8 mouse cellular contexts compared by ENCODE assay signal in the genomic region with DNA sequence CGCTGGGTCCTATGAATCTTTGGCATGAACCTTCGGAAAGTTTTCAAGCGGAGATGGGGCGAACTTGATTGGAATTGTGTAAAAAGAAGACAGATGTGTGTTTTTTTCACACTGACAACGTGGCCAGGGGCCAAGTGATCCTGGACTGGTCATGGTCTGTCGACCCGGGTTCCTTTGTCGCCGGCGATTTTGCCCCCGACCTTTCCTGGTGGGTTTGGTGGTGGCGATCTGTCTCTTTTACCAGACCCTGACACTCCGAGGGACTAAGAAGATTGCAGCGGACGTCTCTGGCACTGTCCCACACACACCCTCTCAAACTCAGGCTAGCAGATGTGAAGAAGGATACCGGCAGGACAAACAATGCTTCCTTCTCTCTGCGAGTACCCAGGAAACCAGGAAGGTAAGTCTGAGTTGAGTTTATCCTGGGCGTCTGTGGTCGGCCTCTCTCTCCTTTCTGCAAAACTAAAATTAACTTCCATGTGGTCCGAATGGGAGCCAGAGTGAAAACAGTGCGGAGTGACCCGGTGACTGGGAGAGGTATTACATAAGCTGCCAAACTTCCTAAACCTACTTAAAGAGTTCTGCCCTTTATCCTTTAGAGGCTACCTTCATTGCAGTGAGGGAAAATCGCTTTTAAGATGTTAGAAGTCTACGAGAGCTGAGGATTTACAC. TPM values are rescaled to one million over a fixed set of nuclear protein-coding genes. Genes with fewer than 3 reads are reported as not detected.
DNase-seq lines count a peak whose midpoint lies in the region; ATAC-seq and TF ChIP-seq lines count a peak whose summit lies in the region.

No protein-coding gene starts in this region.

- TF ChIP-seq CTCF in cortical plate, adult 2 months (IDR thresholded peaks at IDR 0.05; ENCODE audit: extremely low read depth, insufficient read depth, low read length): no peak
- TF ChIP-seq CTCF in heart, adult 2 months (IDR thresholded peaks at IDR 0.05): no peak
- no peak for TF ChIP-seq CTCF in kidney, adult 2 months (conservative IDR thresholded peaks at IDR 0.05; ENCODE audit: insufficient read depth, insufficient read length, low read depth, low read length)

- no peaks in the 10 kb centered on the region for H3K9me3 ChIP-seq in stomach, embryonic 15.5 days

- no peak overlapping the region for H3K27ac ChIP-seq in cortical plate, adult 2 months (ENCODE audit: insufficient read depth, low read length)
- peak overlapping the region; percentile 92 for H3K27ac ChIP-seq in heart, adult 2 months
- H3K27ac ChIP-seq in kidney, adult 2 months (ENCODE audit: insufficient read depth, low read depth, low read length): peak overlapping the region; percentile 65
- peak overlapping the region; percentile 80; the same call in 1 of the 2 replicates for H3K27ac ChIP-seq in stomach, embryonic 15.5 days

- no peaks in the 10 kb centered on the region for H3K27me3 ChIP-seq in heart, adult 2 months (ENCODE audit: control insufficient read depth, insufficient read depth, low read length)
- H3K27me3 ChIP-seq in kidney, adult 2 months (replicated peaks; ENCODE audit: control insufficient read depth, insufficient read depth, low read length): no peaks in the 10 kb centered on the region; the same call in 1 of the 2 replicates
- H3K27me3 ChIP-seq in stomach, embryonic 15.5 days (replicated peaks): no peaks in the 10 kb centered on the region

- 6% methylated on average over 24 of the region's 24 CpGs for WGBS in heart, adult 2 months
- WGBS in kidney, adult 2 months: 15% methylated on average over 24 of the region's 24 CpGs
- 8% methylated on average over 24 of the region's 24 CpGs for WGBS in stomach, embryonic 15.5 days

- peak overlapping the region; percentile 97 for H3K9ac ChIP-seq in heart, adult 2 months (ENCODE audit: low read depth, low read length)
- peak overlapping the region; percentile 17; the same call in 1 of the 2 replicates for H3K9ac ChIP-seq in stomach, embryonic 15.5 days

- H3K4me3 ChIP-seq in cortical plate, adult 2 months (ENCODE audit: insufficient read depth, low read length): peak overlapping the region; percentile 40; the same call in 1 of the 2 replicates
- H3K4me3 ChIP-seq in heart, adult 2 months: peak overlapping the region; percentile 80
- H3K4me3 ChIP-seq in kidney, adult 2 months (ENCODE audit: insufficient read depth, low read depth, low read length): peak overlapping the region; percentile 56
- peak overlapping the region; percentile 45 for H3K4me3 ChIP-seq in stomach, embryonic 15.5 days (replicated peaks)

- TF ChIP-seq EP300 in heart, adult 2 months (IDR thresholded peaks at IDR 0.05; ENCODE audit: insufficient read depth, low read depth, low read length): peak; percentile 33; the same call in 1 of the 2 replicates

- peaks cover 30% of the 10 kb centered on the region for H3K36me3 ChIP-seq in heart, adult 2 months (ENCODE audit: control insufficient read depth, insufficient read depth, low read length)
- H3K36me3 ChIP-seq in kidney, adult 2 months (ENCODE audit: control insufficient read depth, insufficient read depth, low read length): no peaks in the 10 kb centered on the region
- H3K36me3 ChIP-seq in stomach, embryonic 15.5 days: no peaks in the 10 kb centered on the region

- intact Hi-C loops in heart, adult 2 months (cut with DNase I): loop anchor here (2.0 to 5.0 kb wide), 3 partner anchors 14 to 189 kb away; no protein-coding TSS in a partner anchor

- H3K4me2 ChIP-seq in stomach, embryonic 15.5 days: peak overlapping the region; percentile 81

- DNase-seq in Muller cell, postnatal 12 days (ENCODE audit: inconsistent ontology term): peak; percentile 40
- peak; percentile 65 to 75 for DNase-seq in heart, adult 2 months
- DNase-seq in kidney, adult 2 months: peak; percentile 61
- peak; percentile 50 for DNase-seq in lung, postnatal 10 days
- DNase-seq in right cerebral cortex, postnatal 14 days: no peak
- no peak for DNase-seq in frontal cortex, postnatal 14 days (ENCODE audit: low spot score in 2 of 2)

- H3K79me2 ChIP-seq in heart, adult 2 months (replicated peaks; ENCODE audit: control insufficient read depth, insufficient read depth, low read length): peaks cover 3% of the 10 kb centered on the region; the same call in 1 of the 2 replicates

- no peak for TF ChIP-seq POLR2A in cortical plate, adult 2 months (IDR thresholded peaks at IDR 0.05; ENCODE audit: extremely low read depth, insufficient read depth, low read length)
- peak; percentile 55; the same call in 1 of the 2 replicates for TF ChIP-seq POLR2A in heart, adult 2 months (IDR thresholded peaks at IDR 0.05; ENCODE audit: insufficient read depth, low read depth, low read length)
- TF ChIP-seq POLR2A in kidney, adult 2 months (IDR thresholded peaks at IDR 0.05; ENCODE audit: low read depth, low read length): no peak

- peak; percentile 28; the same call in 1 of the 2 replicates for ATAC-seq in stomach, embryonic 15.5 days (ENCODE audit: insufficient read depth, low FRiP score, low read depth)

- H3K4me1 ChIP-seq in cortical plate, adult 2 months (ENCODE audit: control insufficient read depth, insufficient read depth, low read length): no peaks in the 10 kb centered on the region
- H3K4me1 ChIP-seq in heart, adult 2 months (ENCODE audit: control insufficient read depth, insufficient read depth, low read length): peaks cover 11% of the 10 kb centered on the region
- H3K4me1 ChIP-seq in kidney, adult 2 months (ENCODE audit: control insufficient read depth, insufficient read depth, low read length): peaks cover 4% of the 10 kb centered on the region; the same call in 1 of the 2 replicates
- H3K4me1 ChIP-seq in stomach, embryonic 15.5 days: 0 out of 2 replicates have a peak, but pooled peaks cover 4% of the 10 kb centered on the region

RNA-seq across cellular contexts. Expression of a gene that starts 1.1 kb away (rescaled TPM):
- 2.0 and 2.2 TPM in 2 replicates for polyA plus RNA-seq in cortical plate, adult 2 months (2012; rRNA removed)
- total RNA-seq in heart, adult 2 months (2021): 10 to 100 TPM; 23.0 to 23.3 TPM
- polyA plus RNA-seq in heart, adult 2 months (2012; rRNA removed): 6.9 and 13.5 TPM in 2 replicates
- 5.9 and 6.2 TPM in 2 replicates for polyA plus RNA-seq in kidney, adult 2 months (2012; rRNA removed)
- 20.4 and 26.9 TPM in 2 replicates for polyA plus RNA-seq in stomach, embryonic 15.5 days (2015; fragmentation: Nextera tagmentation; extraction: Ambion mirVana)

RNA-seq across cellular contexts. Expression of a gene that starts 37.4 kb away (rescaled TPM):
- polyA plus RNA-seq in cortical plate, adult 2 months (2012; rRNA removed): 15.1 and 15.5 TPM in 2 replicates
- 10 to 100 TPM; 12.1 to 14.9 TPM for total RNA-seq in heart, adult 2 months (2021)
- 5.1 and 7.9 TPM in 2 replicates for polyA plus RNA-seq in heart, adult 2 months (2012; rRNA removed)
- polyA plus RNA-seq in kidney, adult 2 months (2012; rRNA removed): 10.9 and 11.0 TPM in 2 replicates
- 42.5 and 44.3 TPM in 2 replicates for polyA plus RNA-seq in stomach, embryonic 15.5 days (2015; fragmentation: Nextera tagmentation; extraction: Ambion mirVana)

Comparison
In these comparisons a context has a peak if more than half of its experiments do, and no peak if none do; other contexts are left out.
1. DNase-seq: peak in Muller cell, postnatal 12 days (single experiment), heart, adult 2 months (2 of 2), kidney, adult 2 months (single experiment) and lung, postnatal 10 days (single experiment); none in right cerebral cortex, postnatal 14 days (single experiment) and frontal cortex, postnatal 14 days (0 of 2).
2. Peak in every context shown above with its lines, with median percentiles within 50 percentile points of each other: H3K4me3 ChIP-seq.